Mouse (Mus musculus) G1E (cell line): ENCODE results near the gene Hs2st1.

Experiments
- CTCF ChIP-seq: IDR thresholded peaks from 2 replicates; pipeline ENCODE4 v1.5.1; 2012; ENCODE audit warnings: low read depth, low read length, inconsistent platforms, mixed read lengths
- GATA1 ChIP-seq: IDR thresholded peaks from 2 replicates; pipeline ENCODE4 v1.6.1; 2012; ENCODE audit warnings: borderline replicate concordance, low read length, inconsistent platforms, mixed read lengths
- GATA2 ChIP-seq: IDR thresholded peaks from 2 replicates; pipeline ENCODE4 v1.6.1; 2012; ENCODE audit warnings: low read depth, low read length, inconsistent platforms, borderline replicate concordance
- POLR2AphosphoS5 ChIP-seq: IDR thresholded peaks from 2 replicates; pipeline ENCODE4 v1.6.1; 2012; ENCODE audit warnings: low read depth, low read length, inconsistent platforms; ENCODE audit not compliant: insufficient replicate concordance
- TAL1 ChIP-seq: conservative IDR thresholded peaks from 2 replicates; pipeline ENCODE4 v1.6.1; 2012; ENCODE audit warnings: low read depth, low read length, inconsistent platforms, mixed read lengths

DNA sequence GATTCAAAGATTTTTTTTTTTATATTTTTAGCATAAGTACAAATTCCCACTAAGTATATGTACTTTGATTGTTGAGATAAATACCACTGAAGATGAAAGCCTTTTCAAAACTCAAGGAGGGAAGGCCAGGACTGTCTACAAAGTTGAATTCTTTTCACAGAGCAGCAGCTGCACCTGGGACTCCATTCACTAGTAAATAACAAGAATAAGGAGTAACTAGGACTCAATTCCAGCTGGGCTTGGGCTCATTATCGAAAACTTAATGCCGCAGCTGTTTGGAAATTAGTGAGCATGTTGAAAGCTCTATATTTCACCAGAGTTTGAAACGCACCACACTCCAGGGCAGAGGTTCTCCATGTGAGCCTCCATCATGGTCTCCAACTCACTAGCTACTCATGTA is 98.0 kb downstream of the Hs2st1 start:
- TF ChIP-seq CTCF (no peak), GATA1 (no peak), GATA2 (no peak), TAL1 (no peak), POLR2AphosphoS5 (no peak)
